Mouse (Mus musculus) small intestine, adult 2 months (tissue): ENCODE results near the gene Fiz1.

ENCODE experiments used
- CTCF ChIP-seq: fragments of 200-500 bp; IDR thresholded peaks from 2 replicates; pipeline ENCODE4 v1.5.1; 2012; ENCODE audit warnings: low read depth, mild to moderate bottlenecking, control low read depth, inconsistent platforms, low read length, moderate library complexity, mixed read lengths; ENCODE audit not compliant: insufficient replicate concordance, insufficient read length; ENCODE audit errors: extremely low read depth
- POLR2A ChIP-seq: fragments of 200-500 bp; IDR thresholded peaks from 2 replicates; pipeline ENCODE4 v1.6.1; 2012; ENCODE audit warnings: low read depth, mild to moderate bottlenecking, control low read depth, inconsistent platforms, low read length, moderate library complexity

- no peak for TF ChIP-seq CTCF
- TF ChIP-seq POLR2A: no peak
Observed at GRCm38 (mm10) chr7:4964988-4965387, 49.5 kb downstream of the Fiz1 start.
